Comparison of ENCODE assay signal across 16 mouse cellular contexts in the genomic region with DNA sequence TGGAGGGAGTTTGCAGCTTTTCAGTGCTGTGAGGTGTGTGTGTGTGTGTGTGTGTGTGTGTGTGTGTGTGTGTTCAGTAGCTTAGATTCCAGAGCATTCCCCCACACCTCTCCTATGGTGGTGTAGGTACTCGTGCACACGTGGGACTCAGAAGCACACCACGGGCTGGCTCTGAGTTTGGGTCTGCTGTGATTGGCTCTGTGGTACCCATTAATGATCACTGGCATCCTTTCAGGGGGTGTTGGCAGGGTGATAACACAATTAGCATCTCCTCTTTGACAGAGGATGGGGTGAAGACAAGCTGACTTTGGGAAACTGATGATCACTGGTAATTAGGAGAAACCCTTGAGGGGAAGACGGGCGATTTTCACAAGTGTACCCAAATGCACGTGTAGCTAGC.
"Had no signal": no experiment of that assay in that cellular context is flagged by ENCODE, and none has a peak within 500 bp of the region (broad histone marks: within the 10 kb centered on the region; RNA-seq: fewer than 3 reads in every experiment).

No protein-coding gene starts in this region.

- H3K4me1 ChIP-seq: kidney, embryonic 15.5 days; limb, embryonic 12.5 days; limb, embryonic 15.5 days had no signal

- H3K36me3 ChIP-seq: kidney, embryonic 15.5 days; limb, embryonic 12.5 days; limb, embryonic 15.5 days had no signal

- H3K27me3 ChIP-seq: kidney, embryonic 15.5 days; limb, embryonic 12.5 days; limb, embryonic 15.5 days had no signal

- DNase-seq: kidney, adult 8-10 months; kidney, postnatal 4 days; layer of hippocampus, postnatal 36 days; left cerebral cortex, postnatal 4 days; liver, postnatal 0 days; lung, embryonic 14.5 days; midbrain, embryonic 14.5 days; thymus, postnatal 25 days had no signal

- H3K9me3 ChIP-seq: kidney, embryonic 15.5 days; limb, embryonic 12.5 days; limb, embryonic 15.5 days had no signal

- H3K9ac ChIP-seq: kidney, embryonic 15.5 days; limb, embryonic 12.5 days; limb, embryonic 15.5 days; liver, embryonic 14.5 days; liver, postnatal 0 days; lung, embryonic 14.5 days had no signal

- ATAC-seq: intestine, postnatal 0 days; liver, postnatal 0 days; lung, postnatal 0 days had no signal

- H3K27ac ChIP-seq: kidney, embryonic 15.5 days; limb, embryonic 12.5 days; limb, embryonic 15.5 days; liver, embryonic 14.5 days; macrophage had no signal

- H3K4me3 ChIP-seq: kidney, embryonic 15.5 days; limb, embryonic 12.5 days; limb, embryonic 15.5 days had no signal

- H3K4me2 ChIP-seq: kidney, embryonic 15.5 days; limb, embryonic 12.5 days; limb, embryonic 15.5 days; liver, embryonic 11.5 days; lung, embryonic 14.5 days had no signal
